Mouse (Mus musculus) megakaryocyte, adult 5-6 weeks (primary cell): Measurements from ENCODE around the gene Uhrf1bp1. TPM values are rescaled to one million over a fixed set of nuclear protein-coding genes. Genes with fewer than 3 reads are reported as not detected.

Experiments
- ATAC-seq: 2 replicates; pipeline ENCODE4 v1.8.0; 2016; ENCODE audit warnings: mild to moderate bottlenecking, inconsistent platforms; ENCODE audit not compliant: poor library complexity, severe bottlenecking
- total RNA-seq, 2 experiments: library from RNA; stranded (forward) in 1 of 2; stranded (reverse) in 1 of 2; fragments of 153-499, 151-499 nt in 1 of 2; fragments of 221-1000, 200-1000 nt in 1 of 2; gene quantifications; 2 replicates each; pipeline versions ENCODE4 v1.2.3 to v1.2.4; 2015 to 2017

Uhrf1bp1 gene
- total RNA-seq, 2 experiments from 2014 or later = 3.0 to 3.5 TPM

- no peak for ATAC-seq
Measured at GRCm38 (mm10) chr17:27946371-27946770, 90.1 kb downstream of the Uhrf1bp1 start.

- ATAC-seq = no peak
Measured at GRCm38 (mm10) chr17:27947155-27947554, 90.9 kb downstream of the Uhrf1bp1 start.

Other genes with a start within 250 kb of the Uhrf1bp1 start
- 32.3 and 32.9 TPM in 2 replicates for gene Nudt3, start 232.9 kb upstream of the Uhrf1bp1 start, total RNA-seq (2015)
- gene Nudt3, start 232.9 kb upstream of the Uhrf1bp1 start, total RNA-seq (2017) = 91.6 and 93.8 TPM in 2 replicates
- not detected in 2 replicates for gene RPS10-NUDT3, start 221.2 kb upstream of the Uhrf1bp1 start, total RNA-seq (2015)
- gene RPS10-NUDT3, start 221.2 kb upstream of the Uhrf1bp1 start, total RNA-seq (2017) = not detected in 2 replicates
- gene Rps10, start 219.8 kb upstream of the Uhrf1bp1 start, total RNA-seq (2015) = 1,486 and 1,560 TPM in 2 replicates
- gene Rps10, start 219.8 kb upstream of the Uhrf1bp1 start, total RNA-seq (2017) = 1,634 and 1,837 TPM in 2 replicates
- gene Pacsin1, start 200.9 kb upstream of the Uhrf1bp1 start, total RNA-seq (2015) = 0.87 and 1.2 TPM in 2 replicates
- gene Pacsin1, start 200.9 kb upstream of the Uhrf1bp1 start, total RNA-seq (2017) = 0.44 and 0.61 TPM in 2 replicates
- gene Spdef, start 127.5 kb upstream of the Uhrf1bp1 start, total RNA-seq (2015) = not detected in 2 replicates
- not detected in 2 replicates for gene Spdef, start 127.5 kb upstream of the Uhrf1bp1 start, total RNA-seq (2017)
- gene D17Wsu92e, start 35.8 kb upstream of the Uhrf1bp1 start, total RNA-seq (2015) = 40.4 and 43.6 TPM in 2 replicates
- 60.4 and 72.7 TPM in 2 replicates for gene D17Wsu92e, start 35.8 kb upstream of the Uhrf1bp1 start, total RNA-seq (2017)
- 109 and 136 TPM in 2 replicates for gene Snrpc, start 18.3 kb upstream of the Uhrf1bp1 start, total RNA-seq (2015)
- gene Snrpc, start 18.3 kb upstream of the Uhrf1bp1 start, total RNA-seq (2017) = 97.1 and 98.6 TPM in 2 replicates
- gene Anks1, start 52.9 kb downstream of the Uhrf1bp1 start, total RNA-seq (2015) = 17.9 and 25.9 TPM in 2 replicates
- 22.6 and 23.6 TPM in 2 replicates for gene Anks1, start 52.9 kb downstream of the Uhrf1bp1 start, total RNA-seq (2017)
- 39.6 and 44.1 TPM in 2 replicates for gene Taf11, start 53.4 kb downstream of the Uhrf1bp1 start, total RNA-seq (2015)
- 18.2 and 23.3 TPM in 2 replicates for gene Taf11, start 53.4 kb downstream of the Uhrf1bp1 start, total RNA-seq (2017)
- gene Tcp11, start 224.2 kb downstream of the Uhrf1bp1 start, total RNA-seq (2015) = 0.11 and 1.1 TPM in 2 replicates
- gene Tcp11, start 224.2 kb downstream of the Uhrf1bp1 start, total RNA-seq (2017) = 0.66 TPM in 1 of 2 replicates, not detected in the other